Mouse (Mus musculus) heart, embryonic 13.5 days (tissue): ENCODE results near the gene Klhl32. TPM values are rescaled to one million over a fixed set of nuclear protein-coding genes. Genes with fewer than 3 reads are reported as not detected.
"Not testable (repeated sequence)": the region's sequence is repeated elsewhere in the genome, so short reads cannot be mapped to it uniquely, and the experiment has no call there.

Source experiments
- ATAC-seq: fragments of 200-750 bp; cut with Nextera tagmentation; 2 replicates; pipeline ENCODE4 v1.8.0; 2017; ENCODE audit warnings: moderate TSS enrichment; ENCODE audit not compliant: insufficient number of reproducible peaks, low FRiP score, low TSS enrichment; ENCODE audit errors: extremely low read depth
- H3K27ac ChIP-seq: fragments of 300-500 bp; sonication (generic); replicated peaks from 2 replicates; pipeline ENCODE4 v1.5.1; 2015; ENCODE audit warnings: moderate library complexity, mild to moderate bottlenecking, inconsistent platforms
- H3K27me3 ChIP-seq: fragments of 300-500 bp; sonication (generic); replicated peaks from 2 replicates; pipeline ENCODE4 v1.6.1; 2015; ENCODE audit warnings: mild to moderate bottlenecking, inconsistent platforms
- H3K36me3 ChIP-seq: fragments of 300-500 bp; sonication (generic); 2 replicates; pipeline ENCODE4 v1.6.1; 2015; ENCODE audit warnings: mild to moderate bottlenecking, inconsistent platforms
- H3K4me1 ChIP-seq: fragments of 300-500 bp; sonication (generic); 2 replicates; pipeline ENCODE4 v1.6.1; 2015; ENCODE audit warnings: inconsistent platforms
- H3K4me2 ChIP-seq: fragments of 300-500 bp; sonication (generic); 2 replicates; pipeline ENCODE4 v1.6.1; 2015; ENCODE audit warnings: inconsistent platforms, mild to moderate bottlenecking, moderate library complexity
- H3K4me3 ChIP-seq: fragments of 300-500 bp; sonication (generic); 2 replicates; pipeline ENCODE4 v1.5.1; 2015; ENCODE audit warnings: moderate library complexity, mild to moderate bottlenecking, inconsistent platforms
- H3K9ac ChIP-seq: fragments of 300-500 bp; sonication (generic); 2 replicates; pipeline ENCODE4 v1.6.1; 2015; ENCODE audit warnings: inconsistent platforms, mild to moderate bottlenecking, moderate library complexity
- H3K9me3 ChIP-seq: fragments of 300-500 bp; sonication (generic); 2 replicates; pipeline ENCODE4 v1.6.1; 2016; ENCODE audit warnings: inconsistent platforms
- WGBS: fragments of 180-500 bp; shearing (Covaris S2); methylation state at CpG from one replicate; pipeline ENCODE4 v1.1.7; 2015; ENCODE audit warnings: mixed read lengths; 5-methylcytosine and 5-hydroxymethylcytosine counted together
- polyA plus RNA-seq: library from polyadenylated mRNA; unstranded; fragments of >200 nt; fragmentation: Nextera tagmentation; extraction: Ambion mirVana; gene quantifications from 2 replicates; pipeline ENCODE4 v1.2.1, GENCODE M21; 2015

The Klhl32 gene
- polyA plus RNA-seq, 1 experiment from 2014 or later = 2.9 TPM

- Histone ChIP-seq H3K9me3 (no peaks in the 10 kb centered on the region), H3K27ac (no peak overlapping the region), H3K9ac (no peak overlapping the region), H3K4me3 (no peak overlapping the region), H3K4me1 (no peaks in the 10 kb centered on the region), H3K4me2 (no peak overlapping the region), H3K27me3 (no peaks in the 10 kb centered on the region), H3K36me3 (no peaks in the 10 kb centered on the region)
- ATAC-seq = no peak
- 77% methylated on average over 6 of the region's 6 CpGs for WGBS
These were observed 113.8 kb downstream of the Klhl32 start for GRCm38 (mm10) chr4:24737080-24737479.

DNA sequence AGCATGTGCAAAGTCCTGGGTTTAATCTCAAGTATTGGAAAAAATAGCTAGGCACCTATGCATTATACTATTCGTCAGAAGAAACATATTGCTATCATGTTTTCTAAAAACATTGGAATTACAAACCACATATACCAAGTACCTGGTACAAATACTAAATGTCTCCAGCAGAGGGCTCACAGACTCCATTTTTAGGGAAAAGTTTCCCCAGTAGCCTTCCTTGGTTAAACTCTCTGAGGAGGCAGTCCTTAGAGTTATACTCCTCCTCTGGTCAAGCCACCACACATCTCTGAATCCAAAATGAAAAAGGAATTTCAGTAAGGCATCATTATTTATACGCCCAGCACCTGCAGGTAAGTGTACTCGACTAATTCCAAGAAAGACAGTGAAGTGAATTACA lies 130.1 kb downstream of the Klhl32 start:
- Histone ChIP-seq H3K36me3 (no peaks in the 10 kb centered on the region), H3K4me1 (no peaks in the 10 kb centered on the region), H3K27me3 (no peaks in the 10 kb centered on the region), H3K9ac (no peak overlapping the region), H3K4me3 (no peak overlapping the region), H3K27ac (no peak overlapping the region), H3K9me3 (no peaks in the 10 kb centered on the region), H3K4me2 (no peak overlapping the region)
- no peak for ATAC-seq
- WGBS = 22% methylated on average over 3 of the region's 3 CpGs

GRCm38 (mm10) chr4:24715559-24715958 lies 135.4 kb downstream of the Klhl32 start:
- Histone ChIP-seq H3K27ac (no peak overlapping the region), H3K9me3 (no peaks in the 10 kb centered on the region), H3K4me1 (no peaks in the 10 kb centered on the region), H3K27me3 (no peaks in the 10 kb centered on the region), H3K9ac (no peak overlapping the region), H3K4me3 (no peak overlapping the region), H3K36me3 (no peaks in the 10 kb centered on the region), H3K4me2 (no peak overlapping the region)
- 66% methylated on average over 4 of the region's 4 CpGs for WGBS
- ATAC-seq = no peak

GRCm38 (mm10) chr4:24714367-24714766 lies 136.6 kb downstream of the Klhl32 start:
- Histone ChIP-seq H3K36me3 (no peaks in the 10 kb centered on the region), H3K4me3 (no peak overlapping the region), H3K27me3 (no peaks in the 10 kb centered on the region), H3K9me3 (no peaks in the 10 kb centered on the region), H3K9ac (no peak overlapping the region), H3K27ac (no peak overlapping the region), H3K4me1 (no peaks in the 10 kb centered on the region), H3K4me2 (no peak overlapping the region)
- 76% methylated on average over 10 of the region's 10 CpGs for WGBS
- no peak for ATAC-seq

DNA sequence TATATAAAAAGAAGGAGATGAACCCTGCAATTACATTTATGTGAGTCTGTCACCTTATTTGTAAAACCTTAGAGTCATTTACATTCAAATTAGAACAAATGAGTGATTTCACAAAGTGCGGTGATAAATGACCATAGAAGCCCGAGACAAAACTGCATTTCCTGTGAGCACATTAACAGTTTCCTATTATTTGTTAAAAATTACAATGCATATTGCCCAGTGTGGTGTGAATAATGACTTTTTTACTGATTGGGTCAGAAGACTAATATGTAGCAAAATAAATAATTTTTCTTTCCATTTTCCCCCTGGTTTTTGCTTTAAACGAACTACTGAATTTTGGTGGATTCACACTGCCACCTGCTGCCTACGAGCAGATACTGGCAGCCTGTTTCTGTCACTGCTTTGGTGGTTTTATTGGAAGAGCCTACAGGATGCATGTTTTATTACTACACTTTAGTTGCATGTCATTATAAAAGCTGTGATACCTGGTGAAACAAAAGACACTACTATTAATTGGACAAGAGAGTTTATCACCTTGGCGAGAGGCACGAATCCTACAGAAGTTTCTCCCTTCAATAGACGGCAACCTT lies 152.3 kb downstream of the Klhl32 start:
- H3K9me3 ChIP-seq = no peaks in the 10 kb centered on the region
- no peak overlapping the region for H3K4me2 ChIP-seq
- H3K4me3 ChIP-seq = no peak overlapping the region
- no peaks in the 10 kb centered on the region for H3K27me3 ChIP-seq
- no peak for ATAC-seq
- no peak overlapping the region for H3K27ac ChIP-seq
- 67% methylated on average over 7 of the region's 7 CpGs for WGBS
- no peaks in the 10 kb centered on the region for H3K4me1 ChIP-seq
- no peak overlapping the region for H3K9ac ChIP-seq
- no peaks in the 10 kb centered on the region for H3K36me3 ChIP-seq

DNA sequence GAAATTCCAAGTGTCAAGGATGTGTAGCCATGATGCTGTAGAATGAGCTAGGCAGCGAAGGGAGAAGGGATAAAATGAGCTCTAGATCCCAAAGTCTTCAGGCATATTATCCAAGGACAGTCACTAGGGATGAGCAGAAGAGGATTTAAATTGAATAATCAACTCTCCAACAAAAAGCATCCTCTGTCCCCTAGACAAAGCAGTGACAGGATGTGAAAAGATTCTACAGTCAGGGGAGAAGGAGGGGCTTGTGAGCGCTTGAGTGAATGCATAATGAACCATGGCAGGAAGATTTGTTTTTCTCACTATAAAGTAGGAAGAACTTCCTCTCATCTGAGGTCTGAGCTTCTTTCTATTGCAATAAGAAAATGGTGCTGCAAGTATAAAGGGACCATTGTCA lies 170.8 kb downstream of the Klhl32 start:
- H3K36me3 ChIP-seq = no peaks in the 10 kb centered on the region
- H3K27ac ChIP-seq = no peak overlapping the region
- no peak overlapping the region for H3K9ac ChIP-seq
- no peaks in the 10 kb centered on the region for H3K9me3 ChIP-seq
- no peak overlapping the region for H3K4me2 ChIP-seq
- no peak overlapping the region for H3K4me3 ChIP-seq
- 65% methylated on average over 2 of the region's 2 CpGs for WGBS
- H3K27me3 ChIP-seq = no peaks in the 10 kb centered on the region
- ATAC-seq = no peak
- no peaks in the 10 kb centered on the region for H3K4me1 ChIP-seq

- Histone ChIP-seq H3K9me3 (no peaks in the 10 kb centered on the region), H3K27me3 (no peaks in the 10 kb centered on the region), H3K36me3 (no peaks in the 10 kb centered on the region), H3K4me1 (no peaks in the 10 kb centered on the region), H3K9ac (no peak overlapping the region), H3K4me2 (no peak overlapping the region), H3K27ac (no peak overlapping the region), H3K4me3 (no peak overlapping the region)
- no peak for ATAC-seq
- 85% methylated on average over 10 of the region's 10 CpGs for WGBS
These were observed 180.9 kb downstream of the Klhl32 start for GRCm38 (mm10) chr4:24670007-24670406.

DNA sequence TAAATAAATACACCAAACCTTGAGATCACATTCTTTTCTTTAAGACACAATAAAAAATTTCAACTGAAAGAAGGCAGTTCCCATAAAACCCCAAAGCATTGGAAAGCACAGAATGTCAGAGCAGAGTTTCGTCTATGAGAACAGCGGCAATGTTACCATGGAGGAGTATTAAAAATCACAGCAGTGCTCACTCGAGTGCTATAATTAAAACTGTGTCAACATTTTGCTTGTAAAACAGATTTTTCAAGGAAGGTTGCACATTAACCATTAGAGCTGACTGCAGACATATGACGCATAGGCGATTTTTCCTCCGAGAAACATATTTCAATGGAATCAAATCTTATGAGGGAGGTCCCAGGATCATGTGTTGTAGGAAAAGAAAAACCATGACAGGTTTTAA lies 191.7 kb downstream of the Klhl32 start:
- Histone ChIP-seq H3K9me3 (no peaks in the 10 kb centered on the region), H3K27me3 (no peaks in the 10 kb centered on the region), H3K4me3 (no peak overlapping the region), H3K9ac (no peak overlapping the region), H3K36me3 (no peaks in the 10 kb centered on the region), H3K27ac (no peak overlapping the region), H3K4me1 (no peaks in the 10 kb centered on the region), H3K4me2 (no peak overlapping the region)
- ATAC-seq = no peak
- 85% methylated on average over 6 of the region's 6 CpGs for WGBS

DNA sequence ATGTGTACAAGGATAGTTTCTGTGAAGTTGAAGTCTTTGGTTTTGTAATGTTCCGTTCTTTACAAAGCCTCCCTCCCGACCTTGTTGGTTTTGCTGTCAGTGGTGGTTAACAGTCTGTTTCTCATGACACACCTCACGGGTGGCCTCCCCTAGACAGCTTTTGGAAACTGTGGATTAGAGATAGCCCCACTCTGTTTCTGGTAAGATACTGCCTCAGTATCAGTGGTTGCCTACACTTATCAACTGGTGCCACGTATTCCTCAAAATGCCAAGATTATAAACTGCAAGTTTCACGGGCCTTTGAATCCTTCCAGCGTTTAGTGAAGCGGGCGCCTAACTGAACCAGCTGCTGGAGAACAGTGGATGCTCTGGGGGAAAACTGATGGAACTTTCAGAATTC lies 206.2 kb downstream of the Klhl32 start:
- not testable (repeated sequence) for H3K27ac ChIP-seq, H3K9ac ChIP-seq, H3K4me2 ChIP-seq, H3K27me3 ChIP-seq, ATAC-seq, H3K4me1 ChIP-seq, H3K9me3 ChIP-seq, H3K36me3 ChIP-seq, H3K4me3 ChIP-seq
- 58% methylated on average over 7 of the region's 8 CpGs for WGBS

GRCm38 (mm10) chr4:24642306-24642705 lies 208.6 kb downstream of the Klhl32 start:
- H3K36me3 ChIP-seq = no peaks in the 10 kb centered on the region
- H3K27ac ChIP-seq = no peak overlapping the region
- no peaks in the 10 kb centered on the region for H3K9me3 ChIP-seq
- no peak overlapping the region for H3K4me2 ChIP-seq
- no peaks in the 10 kb centered on the region for H3K27me3 ChIP-seq
- 63% methylated on average over 2 of the region's 2 CpGs for WGBS
- H3K4me1 ChIP-seq = no peaks in the 10 kb centered on the region
- H3K4me3 ChIP-seq = no peak overlapping the region
- no peak for ATAC-seq
- H3K9ac ChIP-seq = no peak overlapping the region

DNA sequence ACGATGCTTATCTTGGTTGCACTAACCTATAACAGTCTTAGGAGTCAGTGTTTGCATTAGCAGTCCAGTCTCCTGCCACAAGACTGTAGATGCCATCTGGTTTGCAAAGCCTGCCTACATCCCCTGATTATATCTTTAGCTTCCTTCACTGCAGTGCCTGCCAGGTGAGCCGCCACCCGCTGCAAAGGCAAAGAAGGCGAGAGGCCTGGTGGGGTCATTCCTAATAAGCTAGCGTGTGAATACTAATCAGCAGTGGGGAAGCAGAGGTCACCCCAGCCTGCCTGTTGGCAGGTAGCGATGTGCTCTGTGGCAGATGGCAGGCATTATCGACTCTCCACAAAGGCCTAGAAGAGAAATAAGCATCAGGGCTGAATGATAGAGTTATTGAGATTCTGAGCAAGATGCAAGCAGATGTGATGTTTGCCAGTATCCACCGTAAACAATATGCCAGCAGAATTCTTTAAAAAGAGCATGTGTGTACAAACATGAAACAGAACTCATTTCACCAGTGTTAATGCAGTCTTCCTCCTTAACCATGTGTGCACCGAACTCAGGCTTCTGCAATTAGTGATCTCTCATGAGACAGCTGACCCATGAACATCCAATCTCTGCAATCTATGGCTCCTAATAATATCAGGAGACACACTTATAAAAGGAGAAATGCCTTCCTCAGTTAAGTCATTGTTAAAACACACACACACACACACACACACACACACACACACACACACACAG lies 219.6 kb downstream of the Klhl32 start:
- ATAC-seq = no peak
- Histone ChIP-seq H3K4me1 (peaks cover 29% of the 10 kb centered on the region), H3K4me3 (no peak overlapping the region), H3K27me3 (no peaks in the 10 kb centered on the region), H3K9me3 (no peaks in the 10 kb centered on the region), H3K4me2 (no peak overlapping the region), H3K9ac (no peak overlapping the region), H3K27ac (no peak overlapping the region), H3K36me3 (no peaks in the 10 kb centered on the region)
- WGBS = 70% methylated on average over 9 of the region's 9 CpGs

DNA sequence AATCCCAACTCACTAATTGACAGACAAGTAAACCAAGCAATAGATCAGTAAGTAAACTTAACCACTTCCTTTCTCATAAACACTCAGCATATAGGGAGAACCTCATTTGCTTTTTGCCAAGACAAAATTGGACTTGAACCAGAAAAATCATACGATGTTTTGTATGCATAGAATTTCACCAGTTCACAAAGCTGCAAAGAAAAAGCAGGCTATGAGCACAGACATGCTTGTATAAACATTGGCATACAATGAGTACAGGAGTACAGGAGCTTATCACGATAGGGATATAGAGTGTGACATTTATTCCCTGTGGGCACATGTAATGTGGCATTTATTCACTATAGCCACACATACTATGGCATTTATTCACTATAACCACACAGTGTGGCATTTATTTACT lies 220.5 kb downstream of the Klhl32 start:
- Histone ChIP-seq H3K36me3 (no peaks in the 10 kb centered on the region), H3K4me1 (peaks cover 35% of the 10 kb centered on the region), H3K9ac (no peak overlapping the region), H3K9me3 (no peaks in the 10 kb centered on the region), H3K27me3 (no peaks in the 10 kb centered on the region), H3K27ac (no peak overlapping the region), H3K4me3 (no peak overlapping the region), H3K4me2 (no peak overlapping the region)
- WGBS = 60% methylated on average over 2 of the region's 2 CpGs
- no peak for ATAC-seq
